Mouse (Mus musculus): ENCODE measurements around the gene Cracr2b. TPM values are rescaled to one million over a fixed set of nuclear protein-coding genes. Genes with fewer than 3 reads are reported as not detected.

The Cracr2b gene
- polyA plus RNA-seq, 1 experiment, result 5.1 TPM

GRCm38 (mm10) chr7:141426948-141427730 is 33.8 kb upstream of the Cracr2b start:
- no peak for TF ChIP-seq CTCF (IDR thresholded peaks at IDR 0.05; ENCODE audit: borderline replicate concordance, extremely low read depth, insufficient read depth, insufficient read length)
- TF ChIP-seq POLR2A (IDR thresholded peaks at IDR 0.05; ENCODE audit: borderline replicate concordance, extremely low read depth, insufficient read depth, insufficient read length, poor library complexity, severe bottlenecking), result no peak
- no peak for DNase-seq (ENCODE audit: low read depth)

GRCm38 (mm10) chr7:141428701-141429100 is 32.2 kb upstream of the Cracr2b start:
- no peak for DNase-seq (ENCODE audit: low read depth)
- TF ChIP-seq CTCF (IDR thresholded peaks at IDR 0.05; ENCODE audit: borderline replicate concordance, extremely low read depth, insufficient read depth, insufficient read length) (no peak), POLR2A (IDR thresholded peaks at IDR 0.05; ENCODE audit: borderline replicate concordance, extremely low read depth, insufficient read depth, insufficient read length, poor library complexity, severe bottlenecking) (no peak)

GRCm38 (mm10) chr7:141429310-141429709 is 31.6 kb upstream of the Cracr2b start, which contains the start of gene Cend1:
TSS of gene Cend1 (minus strand) at chr7:141429491.
- DNase-seq (ENCODE audit: low read depth), result peak; percentile 94
- no peak for TF ChIP-seq POLR2A (IDR thresholded peaks at IDR 0.05; ENCODE audit: borderline replicate concordance, extremely low read depth, insufficient read depth, insufficient read length, poor library complexity, severe bottlenecking)
- no peak for TF ChIP-seq CTCF (IDR thresholded peaks at IDR 0.05; ENCODE audit: borderline replicate concordance, extremely low read depth, insufficient read depth, insufficient read length)

GRCm38 (mm10) chr7:141429840-141430584 is 30.9 kb upstream of the Cracr2b start:
- no peak for DNase-seq (ENCODE audit: low read depth)
- TF ChIP-seq CTCF (IDR thresholded peaks at IDR 0.05; ENCODE audit: borderline replicate concordance, extremely low read depth, insufficient read depth, insufficient read length) (no peak), POLR2A (IDR thresholded peaks at IDR 0.05; ENCODE audit: borderline replicate concordance, extremely low read depth, insufficient read depth, insufficient read length, poor library complexity, severe bottlenecking) (no peak)

- no peak for DNase-seq (ENCODE audit: low read depth)
- no peak for TF ChIP-seq CTCF (IDR thresholded peaks at IDR 0.05; ENCODE audit: borderline replicate concordance, extremely low read depth, insufficient read depth, insufficient read length)
- TF ChIP-seq POLR2A (IDR thresholded peaks at IDR 0.05; ENCODE audit: borderline replicate concordance, extremely low read depth, insufficient read depth, insufficient read length, poor library complexity, severe bottlenecking), result no peak
Observed at GRCm38 (mm10) chr7:141430585-141431240, 30.2 kb upstream of the Cracr2b start.

- DNase-seq (ENCODE audit: low read depth), result no peak
- TF ChIP-seq CTCF (IDR thresholded peaks at IDR 0.05; ENCODE audit: borderline replicate concordance, extremely low read depth, insufficient read depth, insufficient read length), result no peak
Observed at GRCm38 (mm10) chr7:141431434-141432185, 29.3 kb upstream of the Cracr2b start.

GRCm38 (mm10) chr7:141432186-141432611 is 28.7 kb upstream of the Cracr2b start:
- DNase-seq (ENCODE audit: low read depth), result no peak
- TF ChIP-seq POLR2A (IDR thresholded peaks at IDR 0.05; ENCODE audit: borderline replicate concordance, extremely low read depth, insufficient read depth, insufficient read length, poor library complexity, severe bottlenecking), result no peak
- TF ChIP-seq CTCF (IDR thresholded peaks at IDR 0.05; ENCODE audit: borderline replicate concordance, extremely low read depth, insufficient read depth, insufficient read length), result no peak

GRCm38 (mm10) chr7:141432741-141433516 is 28.0 kb upstream of the Cracr2b start:
- DNase-seq (ENCODE audit: low read depth), result peak; percentile 30
- TF ChIP-seq CTCF (IDR thresholded peaks at IDR 0.05; ENCODE audit: borderline replicate concordance, extremely low read depth, insufficient read depth, insufficient read length) (no peak), POLR2A (IDR thresholded peaks at IDR 0.05; ENCODE audit: borderline replicate concordance, extremely low read depth, insufficient read depth, insufficient read length, poor library complexity, severe bottlenecking) (no peak)

- no peak for TF ChIP-seq POLR2A (IDR thresholded peaks at IDR 0.05; ENCODE audit: borderline replicate concordance, extremely low read depth, insufficient read depth, insufficient read length, poor library complexity, severe bottlenecking)
- no peak for TF ChIP-seq CTCF (IDR thresholded peaks at IDR 0.05; ENCODE audit: borderline replicate concordance, extremely low read depth, insufficient read depth, insufficient read length)
- DNase-seq (ENCODE audit: low read depth), result no peak
Observed at GRCm38 (mm10) chr7:141433517-141434400, 27.1 kb upstream of the Cracr2b start.

Measured in brain, embryonic 14.5 days (tissue).